24 mouse cellular contexts compared by ENCODE assay signal in the genomic region with DNA sequence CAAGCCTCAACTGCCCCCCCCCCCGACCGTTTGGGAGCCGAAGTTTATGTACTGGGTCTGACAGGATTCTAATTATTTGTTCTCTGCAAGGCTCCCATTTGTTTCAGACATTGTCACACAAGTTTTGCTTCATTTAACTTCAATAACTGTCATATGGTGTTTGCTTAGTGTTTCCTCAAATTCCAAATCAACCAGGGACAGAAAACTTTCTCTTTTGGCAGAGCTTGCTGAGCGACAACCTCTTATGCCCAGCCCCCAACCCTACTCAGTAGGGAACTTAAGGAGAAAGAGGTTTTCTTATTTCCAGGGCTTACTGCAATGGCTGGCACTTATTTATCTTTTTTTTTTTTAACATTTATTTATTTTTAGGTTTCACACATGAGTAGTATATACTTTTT. TPM values are rescaled to one million over a fixed set of nuclear protein-coding genes. Genes with fewer than 3 reads are reported as not detected.
A peak's percentile ranks its signal among the peaks of the same experiment; 100 is the strongest.
DNase-seq lines count a peak whose midpoint lies in the region; ATAC-seq and TF ChIP-seq lines count a peak whose summit lies in the region.
"Had no signal": no experiment of that assay in that cellular context is flagged by ENCODE, and none has a peak within 500 bp of the region (broad histone marks: within the 10 kb centered on the region; RNA-seq: fewer than 3 reads in every experiment).

No protein-coding gene starts in this region.

- H3K4me3 ChIP-seq in heart, postnatal 0 days (ENCODE audit: low read depth, low read length): no peak overlapping the region
- H3K4me3 ChIP-seq in heart, adult 2 months: no peak overlapping the region
- no peak overlapping the region for H3K4me3 ChIP-seq in lung, postnatal 0 days (ENCODE audit: low read depth, low read length)
- H3K4me3 ChIP-seq: embryonic facial prominence, embryonic 12.5 days; erythroblast, embryonic 14.5 days; heart, embryonic 13.5 days; intestine, embryonic 15.5 days; liver, embryonic 12.5 days had no signal

- no peaks in the 10 kb centered on the region for H3K79me2 ChIP-seq in heart, adult 2 months (replicated peaks; ENCODE audit: control insufficient read depth, insufficient read depth, low read length)

- H3K4me1 ChIP-seq in heart, postnatal 0 days (ENCODE audit: control insufficient read depth, insufficient read depth): peaks cover 8% of the 10 kb centered on the region; the same call in 1 of the 2 replicates
- peaks cover 3% of the 10 kb centered on the region for H3K4me1 ChIP-seq in heart, adult 2 months (ENCODE audit: control insufficient read depth, insufficient read depth, low read length)
- no peaks in the 10 kb centered on the region for H3K4me1 ChIP-seq in lung, postnatal 0 days (ENCODE audit: insufficient read depth, low read depth, low read length)
- H3K4me1 ChIP-seq: embryonic facial prominence, embryonic 12.5 days; intestine, embryonic 15.5 days; liver, embryonic 12.5 days had no signal

- intact Hi-C loops in heart, adult 2 months (cut with DNase I): no loop called here

- TF ChIP-seq EP300 in heart, postnatal 0 days (IDR thresholded peaks at IDR 0.05; ENCODE audit: low read depth): no peak
- TF ChIP-seq EP300 in heart, adult 2 months (IDR thresholded peaks at IDR 0.05; ENCODE audit: insufficient read depth, low read depth, low read length): no peak
- TF ChIP-seq EP300 in lung, postnatal 0 days (IDR thresholded peaks at IDR 0.05): no peak

- H3K4me2 ChIP-seq in heart, postnatal 0 days (ENCODE audit: low read depth, low read length): 0 out of 2 replicates have a peak overlapping the region, but pooled peaks have one; percentile 25
- H3K4me2 ChIP-seq in lung, postnatal 0 days (replicated peaks; ENCODE audit: low read depth, low read length): peak overlapping the region; percentile 25; the same call in 1 of the 2 replicates
- H3K4me2 ChIP-seq: embryonic facial prominence, embryonic 12.5 days; heart, embryonic 13.5 days; intestine, embryonic 15.5 days; liver, embryonic 12.5 days; midbrain, embryonic 11.5 days had no signal

- WGBS in heart, postnatal 0 days: 59% methylated on average over 4 of the region's 4 CpGs
- 40% methylated on average over 4 of the region's 4 CpGs for WGBS in heart, adult 2 months
- WGBS in lung, postnatal 0 days: 21% methylated on average over 4 of the region's 4 CpGs

- no peak for TF ChIP-seq CTCF in heart, postnatal 0 days (IDR thresholded peaks at IDR 0.05; ENCODE audit: low read depth)
- TF ChIP-seq CTCF in heart, adult 2 months (IDR thresholded peaks at IDR 0.05): no peak
- TF ChIP-seq CTCF in lung, postnatal 0 days (IDR thresholded peaks at IDR 0.05): no peak

- H3K27me3 ChIP-seq in heart, postnatal 0 days (ENCODE audit: control insufficient read depth, insufficient read depth, low read length): no peaks in the 10 kb centered on the region
- H3K27me3 ChIP-seq in heart, adult 2 months (ENCODE audit: control insufficient read depth, insufficient read depth, low read length): no peaks in the 10 kb centered on the region
- H3K27me3 ChIP-seq in lung, postnatal 0 days (replicated peaks; ENCODE audit: insufficient read depth, low read length): no peaks in the 10 kb centered on the region
- H3K27me3 ChIP-seq: embryonic facial prominence, embryonic 12.5 days; heart, embryonic 13.5 days; intestine, embryonic 15.5 days; liver, embryonic 12.5 days had no signal

- no peak for ATAC-seq in heart, postnatal 0 days (ENCODE audit: insufficient read depth, low read depth)
- no peak for ATAC-seq in lung, postnatal 0 days
- ATAC-seq in inflammation-experienced regulatory T-cells, adult 6 months: no peak
- ATAC-seq: CD4-positive, CD25-positive, alpha-beta regulatory T cell, adult 4 months; hindbrain, embryonic 16.5 days; intestine, embryonic 15.5 days; liver, embryonic 12.5 days; liver, postnatal 0 days; midbrain, embryonic 16.5 days had no signal

- DNase-seq in heart, postnatal 0 days (ENCODE audit: low spot score): no peak
- DNase-seq in heart, adult 2 months: no peak
- no peak for DNase-seq in lung, postnatal 0 days (ENCODE audit: low spot score)
- no peak for DNase-seq in lung, adult 18-20 months
- peak; percentile 67 for DNase-seq in retina, embryonic 14.5 days (ENCODE audit: low spot score)
- DNase-seq in gastrocnemius, postnatal 10 days: no peak
- DNase-seq: adrenal gland, postnatal 36 days; cerebellum, adult 8-10 months; cerebellum, postnatal 36 days; gastrocnemius, postnatal 25 days; kidney, adult 2 months; layer of hippocampus, postnatal 36 days; liver, postnatal 0 days; right cerebral cortex, postnatal 4 days had no signal

- no peaks in the 10 kb centered on the region for H3K36me3 ChIP-seq in heart, postnatal 0 days (replicated peaks; ENCODE audit: control insufficient read depth, insufficient read depth, low read length)
- no peaks in the 10 kb centered on the region; the same call in 1 of the 2 replicates for H3K36me3 ChIP-seq in heart, adult 2 months (ENCODE audit: control insufficient read depth, insufficient read depth, low read length)
- no peaks in the 10 kb centered on the region for H3K36me3 ChIP-seq in lung, postnatal 0 days (ENCODE audit: insufficient read depth, low read length)
- H3K36me3 ChIP-seq: embryonic facial prominence, embryonic 12.5 days; heart, embryonic 13.5 days; intestine, embryonic 15.5 days; liver, embryonic 12.5 days had no signal

- H3K9ac ChIP-seq in heart, postnatal 0 days (replicated peaks; ENCODE audit: low read depth, low read length): no peak overlapping the region
- H3K9ac ChIP-seq in heart, adult 2 months (ENCODE audit: low read depth, low read length): no peak overlapping the region
- no peak overlapping the region for H3K9ac ChIP-seq in lung, postnatal 0 days (replicated peaks; ENCODE audit: low read depth)
- H3K9ac ChIP-seq: embryonic facial prominence, embryonic 12.5 days; heart, embryonic 13.5 days; intestine, embryonic 15.5 days; liver, embryonic 12.5 days; liver, postnatal 0 days had no signal

- TF ChIP-seq POLR2A in heart, adult 2 months (IDR thresholded peaks at IDR 0.05; ENCODE audit: insufficient read depth, low read depth, low read length): no peak

- H3K9me3 ChIP-seq in heart, postnatal 0 days (replicated peaks; ENCODE audit: control insufficient read depth, low read length): no peaks in the 10 kb centered on the region
- 0 out of 2 replicates have a peak, but pooled peaks cover 4% of the 10 kb centered on the region for H3K9me3 ChIP-seq in lung, postnatal 0 days (ENCODE audit: low read length)
- H3K9me3 ChIP-seq: embryonic facial prominence, embryonic 12.5 days; heart, embryonic 13.5 days; intestine, embryonic 15.5 days; liver, embryonic 12.5 days had no signal

- H3K27ac ChIP-seq in heart, postnatal 0 days (ENCODE audit: low read depth): no peak overlapping the region
- no peak overlapping the region for H3K27ac ChIP-seq in heart, adult 2 months
- H3K27ac ChIP-seq in lung, postnatal 0 days (ENCODE audit: low read length): no peak overlapping the region
- H3K27ac ChIP-seq: embryonic facial prominence, embryonic 12.5 days; heart, embryonic 13.5 days; intestine, embryonic 15.5 days; liver, embryonic 12.5 days had no signal

RNA-seq across cellular contexts. Expression of a gene that starts 30.5 kb away (rescaled TPM):
- total RNA-seq in heart, postnatal 0 days (2014; rRNA removed; ENCODE audit: low replicate concordance): 4.5 and 9.4 TPM in 2 replicates
- polyA plus RNA-seq in heart, postnatal 0 days (2015; fragmentation: Nextera tagmentation; extraction: Ambion mirVana): 1.4 and 1.5 TPM in 2 replicates
- total RNA-seq in heart, adult 2 months (2021): 1 to 10 TPM; 2.0 to 2.3 TPM
- polyA plus RNA-seq in heart, adult 2 months (2012; rRNA removed): 0.84 and 1.3 TPM in 2 replicates
- polyA plus RNA-seq in lung, postnatal 0 days (2015; fragmentation: Nextera tagmentation; extraction: Ambion mirVana): 3.2 and 4.2 TPM in 2 replicates
- total RNA-seq in gastrocnemius, postnatal 10 days (2021): 1 to 10 TPM; 2.9 to 3.9 TPM
- polyA plus RNA-seq in inflammation-experienced regulatory T-cells, adult 6 months (2017; shearing (Covaris generic)): 10 to 100 TPM; 21.8 to 22.9 (median 22.5) TPM
